Mouse (Mus musculus): ENCODE measurements around the gene Ajm1. TPM values are rescaled to one million over a fixed set of nuclear protein-coding genes. Genes with fewer than 3 reads are reported as not detected.
A peak's percentile ranks its signal among the peaks of the same experiment; 100 is the strongest.

Ajm1 gene
- polyA plus RNA-seq, 1 experiment from 2014 or later: not detected

GRCm38 (mm10) chr2:25545996-25546810 lies 35.4 kb downstream of the Ajm1 start:
- Histone ChIP-seq H3K27me3 (no peaks in the 10 kb centered on the region), H3K36me3 (peaks cover 11% of the 10 kb centered on the region), H3K4me3 (replicated peaks) (peak overlapping the region; percentile 85), H3K27ac (peak overlapping the region; percentile 80), H3K4me2 (peak overlapping the region; percentile 91), H3K9me3 (replicated peaks) (no peaks in the 10 kb centered on the region), H3K9ac (peak overlapping the region; percentile 91), H3K4me1 (replicated peaks) (peaks cover 28% of the 10 kb centered on the region)
- no peak for DNase-seq
- ATAC-seq (ENCODE audit: low read depth): peak; percentile 63
- 5% methylated on average over 43 of the region's 43 CpGs for WGBS (ENCODE audit: insufficient replicate concordance)

GRCm38 (mm10) chr2:25541644-25542367 lies 39.8 kb downstream of the Ajm1 start:
- Histone ChIP-seq H3K36me3 (peaks cover 35% of the 10 kb centered on the region), H3K4me2 (no peak overlapping the region), H3K4me1 (replicated peaks) (peaks cover 22% of the 10 kb centered on the region), H3K4me3 (replicated peaks) (no peak overlapping the region), H3K9ac (no peak overlapping the region), H3K27ac (no peak overlapping the region), H3K27me3 (no peaks in the 10 kb centered on the region), H3K9me3 (replicated peaks) (no peaks in the 10 kb centered on the region)
- DNase-seq: no peak
- 80% methylated on average over 10 of the region's 10 CpGs for WGBS (ENCODE audit: insufficient replicate concordance)
- no peak for ATAC-seq (ENCODE audit: low read depth)

- Histone ChIP-seq H3K4me3 (replicated peaks) (no peak overlapping the region), H3K27ac (no peak overlapping the region), H3K36me3 (peaks cover 47% of the 10 kb centered on the region), H3K27me3 (no peaks in the 10 kb centered on the region), H3K9ac (no peak overlapping the region), H3K4me2 (no peak overlapping the region), H3K4me1 (replicated peaks) (peaks cover 15% of the 10 kb centered on the region), H3K9me3 (replicated peaks) (no peaks in the 10 kb centered on the region)
- WGBS (ENCODE audit: insufficient replicate concordance): 95% methylated on average over 4 of the region's 4 CpGs
- DNase-seq: no peak
- no peak for ATAC-seq (ENCODE audit: low read depth)
Measured at GRCm38 (mm10) chr2:25540541-25540948, 41.0 kb downstream of the Ajm1 start.

- Histone ChIP-seq H3K4me1 (replicated peaks) (peaks cover 6% of the 10 kb centered on the region), H3K4me3 (replicated peaks) (no peak overlapping the region), H3K4me2 (no peak overlapping the region), H3K27me3 (no peaks in the 10 kb centered on the region), H3K9ac (no peak overlapping the region), H3K27ac (no peak overlapping the region), H3K9me3 (replicated peaks) (no peaks in the 10 kb centered on the region), H3K36me3 (peaks cover 71% of the 10 kb centered on the region)
- WGBS (ENCODE audit: insufficient replicate concordance): 82% methylated on average over 8 of the region's 8 CpGs
- ATAC-seq (ENCODE audit: low read depth) (no peak), DNase-seq (no peak)
Measured at GRCm38 (mm10) chr2:25536531-25536930, 45.0 kb downstream of the Ajm1 start.

GRCm38 (mm10) chr2:25534866-25535182 lies 46.7 kb downstream of the Ajm1 start:
- Histone ChIP-seq H3K9me3 (replicated peaks) (no peaks in the 10 kb centered on the region), H3K27me3 (no peaks in the 10 kb centered on the region), H3K36me3 (peaks cover 88% of the 10 kb centered on the region), H3K4me2 (no peak overlapping the region), H3K9ac (no peak overlapping the region), H3K4me3 (replicated peaks) (no peak overlapping the region), H3K4me1 (replicated peaks) (peaks cover 6% of the 10 kb centered on the region), H3K27ac (no peak overlapping the region)
- ATAC-seq (ENCODE audit: low read depth): no peak
- no peak for DNase-seq
- 86% methylated on average over 2 of the region's 2 CpGs for WGBS (ENCODE audit: insufficient replicate concordance)

- H3K4me2 ChIP-seq: no peak overlapping the region
- H3K9ac ChIP-seq: no peak overlapping the region
- peaks cover 6% of the 10 kb centered on the region for H3K4me1 ChIP-seq (replicated peaks)
- DNase-seq: no peak
- H3K27me3 ChIP-seq: no peaks in the 10 kb centered on the region
- 64% methylated on average over 3 of the region's 3 CpGs for WGBS (ENCODE audit: insufficient replicate concordance)
- ATAC-seq (ENCODE audit: low read depth): 0 out of 2 replicates have a peak, but pooled peaks have one; percentile 29
- H3K36me3 ChIP-seq: peaks cover 89% of the 10 kb centered on the region
- H3K9me3 ChIP-seq (replicated peaks): no peaks in the 10 kb centered on the region
- H3K4me3 ChIP-seq (replicated peaks): no peak overlapping the region
- H3K27ac ChIP-seq: no peak overlapping the region; the same call in 1 of the 2 replicates
Measured at GRCm38 (mm10) chr2:25534178-25534865, 47.2 kb downstream of the Ajm1 start.

- Histone ChIP-seq H3K9ac (no peak overlapping the region), H3K27ac (no peak overlapping the region), H3K4me2 (no peak overlapping the region), H3K9me3 (replicated peaks) (no peaks in the 10 kb centered on the region), H3K36me3 (peaks cover 93% of the 10 kb centered on the region), H3K4me1 (replicated peaks) (peaks cover 6% of the 10 kb centered on the region), H3K27me3 (no peaks in the 10 kb centered on the region), H3K4me3 (replicated peaks) (no peak overlapping the region)
- ATAC-seq (ENCODE audit: low read depth) (no peak), DNase-seq (no peak)
- WGBS (ENCODE audit: insufficient replicate concordance): 86% methylated on average over 2 of the region's 2 CpGs
Measured at GRCm38 (mm10) chr2:25533707-25534106, 47.9 kb downstream of the Ajm1 start.

- ATAC-seq (ENCODE audit: low read depth) (no peak), DNase-seq (no peak)
- no peaks in the 10 kb centered on the region for H3K4me1 ChIP-seq (replicated peaks)
- no peak overlapping the region for H3K4me3 ChIP-seq (replicated peaks)
- H3K27me3 ChIP-seq: no peaks in the 10 kb centered on the region
- no peak overlapping the region for H3K27ac ChIP-seq
- WGBS (ENCODE audit: insufficient replicate concordance): 72% methylated on average over 9 of the region's 9 CpGs
- H3K9me3 ChIP-seq (replicated peaks): no peaks in the 10 kb centered on the region
- H3K9ac ChIP-seq: no peak overlapping the region
- peaks cover 97% of the 10 kb centered on the region for H3K36me3 ChIP-seq
- H3K4me2 ChIP-seq: no peak overlapping the region
Measured at GRCm38 (mm10) chr2:25526510-25527302, 54.9 kb downstream of the Ajm1 start.

Other genes with a start within 250 kb of the Ajm1 start
- gene Man1b1, start 249.4 kb downstream of the Ajm1 start, polyA plus RNA-seq (2015; fragmentation: Nextera tagmentation; extraction: Ambion mirVana): 18.8 and 27.1 TPM in 2 replicates
- gene Dpp7, start 225.4 kb downstream of the Ajm1 start, polyA plus RNA-seq (2015; fragmentation: Nextera tagmentation; extraction: Ambion mirVana): 9.0 and 10.5 TPM in 2 replicates
- gene Uap1l1, start 216.1 kb downstream of the Ajm1 start, polyA plus RNA-seq (2015; fragmentation: Nextera tagmentation; extraction: Ambion mirVana): 13.4 and 16.1 TPM in 2 replicates
- 30.0 and 30.6 TPM in 2 replicates for gene Sapcd2, start 209.4 kb downstream of the Ajm1 start, polyA plus RNA-seq (2015; fragmentation: Nextera tagmentation; extraction: Ambion mirVana)
- 0.40 and 0.41 TPM in 2 replicates for gene Entpd2, start 185.9 kb downstream of the Ajm1 start, polyA plus RNA-seq (2015; fragmentation: Nextera tagmentation; extraction: Ambion mirVana)
- gene Npdc1, start 182.4 kb downstream of the Ajm1 start, polyA plus RNA-seq (2015; fragmentation: Nextera tagmentation; extraction: Ambion mirVana): 4.2 and 5.1 TPM in 2 replicates
- gene Fut7, start 158.5 kb downstream of the Ajm1 start, polyA plus RNA-seq (2015; fragmentation: Nextera tagmentation; extraction: Ambion mirVana): 0.56 and 0.97 TPM in 2 replicates
- gene Abca2, start 153.1 kb downstream of the Ajm1 start, polyA plus RNA-seq (2015; fragmentation: Nextera tagmentation; extraction: Ambion mirVana): 1.4 and 1.6 TPM in 2 replicates
- 0.21 and 0.25 TPM in 2 replicates for gene Clic3, start 124.9 kb downstream of the Ajm1 start, polyA plus RNA-seq (2015; fragmentation: Nextera tagmentation; extraction: Ambion mirVana)
- 7.2 and 7.7 TPM in 2 replicates for gene Paxx, start 120.7 kb downstream of the Ajm1 start, polyA plus RNA-seq (2015; fragmentation: Nextera tagmentation; extraction: Ambion mirVana)
- 0.38 TPM in 1 of 2 replicates, not detected in the other for gene Ptgds, start 111.7 kb downstream of the Ajm1 start, polyA plus RNA-seq (2015; fragmentation: Nextera tagmentation; extraction: Ambion mirVana)
- gene Lcn12, start 87.8 kb downstream of the Ajm1 start, polyA plus RNA-seq (2015; fragmentation: Nextera tagmentation; extraction: Ambion mirVana): not detected in 2 replicates
- 27.9 and 31.1 TPM in 2 replicates for gene Fbxw5, start 81.0 kb downstream of the Ajm1 start, polyA plus RNA-seq (2015; fragmentation: Nextera tagmentation; extraction: Ambion mirVana)
- gene C8g, start 80.0 kb downstream of the Ajm1 start, polyA plus RNA-seq (2015; fragmentation: Nextera tagmentation; extraction: Ambion mirVana): 25.8 and 26.8 TPM in 2 replicates
- gene Traf2, start 34.8 kb downstream of the Ajm1 start, polyA plus RNA-seq (2015; fragmentation: Nextera tagmentation; extraction: Ambion mirVana): 16.6 and 18.7 TPM in 2 replicates
- 275 and 306 TPM in 2 replicates for gene Edf1, start 23.9 kb downstream of the Ajm1 start, polyA plus RNA-seq (2015; fragmentation: Nextera tagmentation; extraction: Ambion mirVana)
- gene Mamdc4, start 6.9 kb downstream of the Ajm1 start, polyA plus RNA-seq (2015; fragmentation: Nextera tagmentation; extraction: Ambion mirVana): 1.6 and 2.7 TPM in 2 replicates
- 50.2 and 50.3 TPM in 2 replicates for gene Phpt1, start 6.5 kb downstream of the Ajm1 start, polyA plus RNA-seq (2015; fragmentation: Nextera tagmentation; extraction: Ambion mirVana)
- 29.7 and 29.8 TPM in 2 replicates for gene Rabl6, start 26.8 kb upstream of the Ajm1 start, polyA plus RNA-seq (2015; fragmentation: Nextera tagmentation; extraction: Ambion mirVana)
- gene Ccdc183, start 35.9 kb upstream of the Ajm1 start, polyA plus RNA-seq (2015; fragmentation: Nextera tagmentation; extraction: Ambion mirVana): 0.09 and 0.14 TPM in 2 replicates
- gene Tmem141, start 40.2 kb upstream of the Ajm1 start, polyA plus RNA-seq (2015; fragmentation: Nextera tagmentation; extraction: Ambion mirVana): 7.8 and 8.3 TPM in 2 replicates
- gene Fcna, start 46.3 kb upstream of the Ajm1 start, polyA plus RNA-seq (2015; fragmentation: Nextera tagmentation; extraction: Ambion mirVana): 34.8 and 37.5 TPM in 2 replicates
- not detected in 2 replicates for gene Lcn8, start 71.4 kb upstream of the Ajm1 start, polyA plus RNA-seq (2015; fragmentation: Nextera tagmentation; extraction: Ambion mirVana)
- gene Lcn5, start 76.2 kb upstream of the Ajm1 start, polyA plus RNA-seq (2015; fragmentation: Nextera tagmentation; extraction: Ambion mirVana): not detected in 2 replicates
- not detected in 2 replicates for gene Lcn6, start 95.0 kb upstream of the Ajm1 start, polyA plus RNA-seq (2015; fragmentation: Nextera tagmentation; extraction: Ambion mirVana)
- gene Lcn10, start 101.0 kb upstream of the Ajm1 start, polyA plus RNA-seq (2015; fragmentation: Nextera tagmentation; extraction: Ambion mirVana): not detected in 2 replicates
- not detected in 2 replicates for gene Obp2a, start 118.3 kb upstream of the Ajm1 start, polyA plus RNA-seq (2015; fragmentation: Nextera tagmentation; extraction: Ambion mirVana)
- 12.8 and 13.4 TPM in 2 replicates for gene Bmyc, start 125.0 kb upstream of the Ajm1 start, polyA plus RNA-seq (2015; fragmentation: Nextera tagmentation; extraction: Ambion mirVana)
- gene Obp2b, start 155.3 kb upstream of the Ajm1 start, polyA plus RNA-seq (2015; fragmentation: Nextera tagmentation; extraction: Ambion mirVana): not detected in 2 replicates
- gene Lcn3, start 183.8 kb upstream of the Ajm1 start, polyA plus RNA-seq (2015; fragmentation: Nextera tagmentation; extraction: Ambion mirVana): not detected in 2 replicates
- not detected in 2 replicates for gene Lcn11, start 195.3 kb upstream of the Ajm1 start, polyA plus RNA-seq (2015; fragmentation: Nextera tagmentation; extraction: Ambion mirVana)
- not detected in 2 replicates for gene Gm13539, start 200.5 kb upstream of the Ajm1 start, polyA plus RNA-seq (2015; fragmentation: Nextera tagmentation; extraction: Ambion mirVana)
- not detected in 2 replicates for gene Glt6d1, start 234.1 kb upstream of the Ajm1 start, polyA plus RNA-seq (2015; fragmentation: Nextera tagmentation; extraction: Ambion mirVana)
- not detected in 2 replicates for gene Lcn9, start 241.4 kb upstream of the Ajm1 start, polyA plus RNA-seq (2015; fragmentation: Nextera tagmentation; extraction: Ambion mirVana)

Data from liver, embryonic 13.5 days (tissue).